Mouse (Mus musculus) left cerebral cortex, postnatal 10 days (tissue): ENCODE results near the gene Kctd13. TPM values are rescaled to one million over a fixed set of nuclear protein-coding genes. Genes with fewer than 3 reads are reported as not detected.
"Not testable (repeated sequence)": the region's sequence is repeated elsewhere in the genome, so short reads cannot be mapped to it uniquely, and the experiment has no call there.

Source experiments
- DNase-seq, 2 experiments: peaks; one replicate each; pipeline ENCODE4 v3.0.0; 2021 to 2022; ENCODE audit warnings: low spot score in 2 of 2, mixed read lengths in 1 of 2; ENCODE audit errors: extremely low spot score in 1 of 2
- intact Hi-C: fragments of 180-260 bp; cut with DNase I; formaldehyde crosslinking; loops from one replicate; pipeline ENCODE4 v1.15.1; 2025
- total RNA-seq, 2 experiments: library from RNA; stranded (reverse); gene quantifications; 2 replicates each; pipeline ENCODE4 v1.2.3; 2021

The Kctd13 gene
- 100 to 1,000 TPM; 143 to 150 TPM for total RNA-seq

GRCm38 (mm10) chr7:126928384-126929037, at the start of gene Kctd13:
Gene Kctd13 (plus strand): TSS chr7:126928879.
- intact Hi-C loops = loop anchor here (1.0 kb wide), 1 partner anchor 30 kb away; no protein-coding TSS in a partner anchor
- DNase-seq = peak; percentile 83 to 95

- DNase-seq = no peak
- intact Hi-C loops = no loop called here
Observed at GRCm38 (mm10) chr7:126881040-126881439, 47.6 kb upstream of the Kctd13 start.

GRCm38 (mm10) chr7:126883731-126884181, 44.9 kb upstream of the Kctd13 start:
- intact Hi-C loops = no loop called here
- no peak for DNase-seq

- peak; percentile 97 to 99 for DNase-seq
- intact Hi-C loops = no loop called here
Observed at GRCm38 (mm10) chr7:126884286-126885164, 44.2 kb upstream of the Kctd13 start, which contains the start of gene Taok2. Gene Taok2 (minus strand): TSS chr7:126884703.

- DNase-seq = no peak
- intact Hi-C loops = no loop called here
Observed at GRCm38 (mm10) chr7:126887281-126887680, 41.4 kb upstream of the Kctd13 start.

- no peak for DNase-seq
- intact Hi-C loops = no loop called here
Observed at GRCm38 (mm10) chr7:126888852-126889251, 39.8 kb upstream of the Kctd13 start.

GRCm38 (mm10) chr7:126896912-126897311, 31.8 kb upstream of the Kctd13 start:
- intact Hi-C loops = no loop called here
- no peak for DNase-seq

- intact Hi-C loops = loop anchor here (1.0 kb wide), 1 partner anchor 31 kb away; the partner anchor contains the start of gene Kctd13
- DNase-seq = no peak
Observed at GRCm38 (mm10) chr7:126897390-126898101, 31.1 kb upstream of the Kctd13 start.

- DNase-seq = peak; percentile 92 to 98
- intact Hi-C loops = loop anchor here (1.0 kb wide), 1 partner anchor 30 kb away; the partner anchor contains the start of gene Kctd13
Observed at GRCm38 (mm10) chr7:126898102-126898990, 30.3 kb upstream of the Kctd13 start.

- intact Hi-C loops, DNase-seq: not testable (repeated sequence)
Observed at GRCm38 (mm10) chr7:126899781-126900180, 28.9 kb upstream of the Kctd13 start.

GRCm38 (mm10) chr7:126905590-126905989, 23.1 kb upstream of the Kctd13 start:
- DNase-seq = no peak
- intact Hi-C loops = no loop called here

GRCm38 (mm10) chr7:126914844-126915243, 13.8 kb upstream of the Kctd13 start:
- no peak for DNase-seq
- intact Hi-C loops = no loop called here

- DNase-seq, intact Hi-C loops: not testable (repeated sequence)
Observed at GRCm38 (mm10) chr7:126918356-126918755, 10.3 kb upstream of the Kctd13 start.

GRCm38 (mm10) chr7:126919973-126920372, 8.7 kb upstream of the Kctd13 start:
- no peak for DNase-seq

GRCm38 (mm10) chr7:126921563-126921962, 7.1 kb upstream of the Kctd13 start:
- intact Hi-C loops = no loop called here
- DNase-seq = no peak

More at GRCm38 (mm10) chr7:126919973-126920372, 8.7 kb upstream of the Kctd13 start:
- intact Hi-C loops = no loop called here

GRCm38 (mm10) chr7:126922624-126923060, 6.0 kb upstream of the Kctd13 start, which contains the start of gene Tmem219:
Gene Tmem219 (minus strand): TSS chr7:126922917.
- peak in 1 of 2 experiments; percentile 56 for DNase-seq
- intact Hi-C loops = no loop called here

- intact Hi-C loops = no loop called here
- DNase-seq = no peak
Observed at GRCm38 (mm10) chr7:126923999-126924398, 4.7 kb upstream of the Kctd13 start.

- intact Hi-C loops = no loop called here
- no peak for DNase-seq
Observed at GRCm38 (mm10) chr7:126926299-126926698, 2.4 kb upstream of the Kctd13 start.
